Comparison of ENCODE assay signal across 8 mouse cellular contexts in genomic region chr9:56947481-56947880, GRCm38 (mm10). TPM values are rescaled to one million over a fixed set of nuclear protein-coding genes. Genes with fewer than 3 reads are reported as not detected.
A peak's percentile ranks its signal among the peaks of the same experiment; 100 is the strongest.
DNase-seq lines count a peak whose midpoint lies in the region; ATAC-seq and TF ChIP-seq lines count a peak whose summit lies in the region.
"Not testable (repeated sequence)": the region's sequence is repeated elsewhere in the genome, so short reads cannot be mapped to it uniquely, and the experiment has no call there.

No protein-coding gene starts in this region.

- TF ChIP-seq EP300 in CH12.LX (IDR thresholded peaks at IDR 0.05; ENCODE audit: low read length) = peak; percentile 52

- H3K9ac ChIP-seq in CH12.LX (ENCODE audit: insufficient read depth, low read depth); liver, adult 2 months (ENCODE audit: low read depth, low read length): not testable (repeated sequence)

- not testable (repeated sequence) for TF ChIP-seq POLR2A in CH12.LX (IDR thresholded peaks at IDR 0.05; ENCODE audit: low read depth, low read length); liver, adult 2 months (IDR thresholded peaks at IDR 0.05; ENCODE audit: extremely low read depth, insufficient read depth, low read length); thymus, adult 2 months (IDR thresholded peaks at IDR 0.05; ENCODE audit: control insufficient read depth, extremely low read depth, insufficient read depth, low read length, poor library complexity)

- in situ Hi-C loops in CH12.LX (cut with MboI; ENCODE audit: low pct_ligation_motif_present, low pct_unique_long_range_greater_than_20kb, low sequenced_read_pairs) = not testable (repeated sequence)

- dilution Hi-C loops in CH12.LX (cut with MboI; ENCODE audit: extremely low pct_ligation_motif_present, extremely low pct_unique_long_range_greater_than_20kb, low sequenced_read_pairs) = not testable (repeated sequence)

- not testable (repeated sequence) for H3K4me2 ChIP-seq in CH12.LX (ENCODE audit: insufficient read depth, low read depth, poor library complexity, severe bottlenecking)

- not testable (repeated sequence) for H3K36me3 ChIP-seq in CH12.LX (replicated peaks in 1 of 2; ENCODE audit: control insufficient read depth in 1 of 2, insufficient read depth in 1 of 2, low read length in 1 of 2); liver, adult 2 months (ENCODE audit: control insufficient read depth, insufficient read depth, low read length); thymus, adult 2 months (ENCODE audit: control insufficient read depth, insufficient read depth, low read length)

- H3K9me3 ChIP-seq in CH12.LX (replicated peaks; ENCODE audit: low read length) = not testable (repeated sequence)

- not testable (repeated sequence) for H3K79me2 ChIP-seq in CH12.LX (replicated peaks; ENCODE audit: control insufficient read depth, extremely low read depth, insufficient read depth, poor library complexity, severe bottlenecking); liver, adult 2 months (ENCODE audit: control insufficient read depth, insufficient read depth, low read length)

- peaks cover 8 to 16% of the 10 kb centered on the region in 2 experiments for H3K4me1 ChIP-seq in CH12.LX (ENCODE audit: control insufficient read depth in 1 of 2, insufficient read depth in 2 of 2)
- not testable (repeated sequence) for H3K4me1 ChIP-seq in liver, adult 2 months (ENCODE audit: control insufficient read depth, insufficient read depth, low read length); thymus, adult 2 months (replicated peaks; ENCODE audit: control insufficient read depth, insufficient read depth, low read length)

- H3K27me3 ChIP-seq in CH12.LX (replicated peaks); liver, adult 2 months (ENCODE audit: control insufficient read depth, insufficient read depth, low read length); thymus, adult 2 months (ENCODE audit: control insufficient read depth, insufficient read depth, low read length): not testable (repeated sequence)

- peak; percentile 71 for TF ChIP-seq RAD21 in CH12.LX (IDR thresholded peaks at IDR 0.05; ENCODE audit: low read depth, low read length)

- H3K27ac ChIP-seq in CH12.LX (ENCODE audit: insufficient read depth, low read depth); liver, adult 2 months (replicated peaks; ENCODE audit: insufficient read depth, low read depth, low read length); thymus, adult 2 months (ENCODE audit: control insufficient read depth, insufficient read depth, low read length): not testable (repeated sequence)

- ATAC-seq in granulocyte monocyte progenitor cell, adult 5-6 weeks (replicated peaks; ENCODE audit: poor library complexity, severe bottlenecking) = peak; percentile 42; the same call in 1 of the 2 replicates

- TF ChIP-seq CTCF in CH12.LX (conservative IDR thresholded peaks at IDR 0.05 in 1 of 2, IDR thresholded peaks at IDR 0.05 in 1 of 2; ENCODE audit: low read depth in 2 of 2, low read length in 2 of 2) = peak; percentile 61 to 78; a peak in 3 of 4 replicates
- peak; percentile 14; the same call in 1 of the 2 replicates for TF ChIP-seq CTCF in liver, adult 2 months (IDR thresholded peaks at IDR 0.05; ENCODE audit: low read depth, low read length)
- not testable (repeated sequence) for TF ChIP-seq CTCF in thymus, adult 2 months (IDR thresholded peaks at IDR 0.05; ENCODE audit: borderline replicate concordance, control insufficient read depth, extremely low read depth, insufficient read depth, low read length, poor library complexity)

- 36% methylated on average over 3 of the region's 3 CpGs for WGBS in liver, adult 2 months
- 31% methylated on average over 3 of the region's 3 CpGs for WGBS in thymus, adult 2 months

- not testable (repeated sequence) for H3K4me3 ChIP-seq in CH12.LX (replicated peaks in 1 of 3; ENCODE audit: low read depth in 2 of 3, low read length in 2 of 3, poor library complexity in 1 of 3); liver, adult 2 months (ENCODE audit: insufficient read depth, low read depth, low read length); thymus, adult 2 months (ENCODE audit: control insufficient read depth, insufficient read depth, low read length)

- DNase-seq in CH12.LX (ENCODE audit: extremely low read depth) = peak; percentile 78
- peak; percentile 58 for DNase-seq in adrenal gland, postnatal 10 days
- DNase-seq in cerebellum, postnatal 25 days = peak; percentile 36 to 71
- peak; percentile 44 for DNase-seq in kidney, adult 9 months
- DNase-seq in liver, adult 2 months (ENCODE audit: extremely low read depth, low read depth, low spot score) = peak; percentile 36
- peak; percentile 32 for DNase-seq in neural tube, embryonic 10.5 days (ENCODE audit: extremely low spot score, low spot score)
- peak; percentile 56 for DNase-seq in thymus, adult 2 months

TF ChIP-seq in CH12.LX, 34 proteins besides CTCF, POLR2A, EP300 and RAD21:
- TF ChIP-seq TCF12 (IDR thresholded peaks at IDR 0.05; ENCODE audit: low read depth, low read length) (0 out of 2 replicates have a peak, but pooled peaks have one; percentile 12), JUND (conservative IDR thresholded peaks at IDR 0.05; ENCODE audit: low read depth, low read length) (peak; percentile 67), JUN (IDR thresholded peaks at IDR 0.05; ENCODE audit: insufficient read depth, low read depth, low read length) (peak; percentile 48), ZNF384 (IDR thresholded peaks at IDR 0.05; ENCODE audit: low read depth, low read length) (peak; percentile 95), MYC (IDR thresholded peaks at IDR 0.05; ENCODE audit: low read depth, low read length) (peak; percentile 46; the same call in 1 of the 2 replicates), SMC3 (IDR thresholded peaks at IDR 0.05; ENCODE audit: low read depth, low read length) (peak; percentile 66), MAZ (IDR thresholded peaks at IDR 0.05; ENCODE audit: low read depth, low read length) (peak; percentile 45; the same call in 1 of the 2 replicates), IRF4 (IDR thresholded peaks at IDR 0.05; ENCODE audit: low read depth, low read length) (peak; percentile 79)
TF ChIP-seq in CH12.LX: peak in this region for 8; not testable (repeated sequence) for 26.

RNA-seq across cellular contexts. Expression of gene Snupn, which starts 3.2 kb away (rescaled TPM):
- 21.2 and 22.3 TPM in 2 replicates for total RNA-seq in CH12.LX (2012; rRNA removed)
- 25.1 and 27.3 TPM in 2 replicates for total RNA-seq in CH12.LX (2014; rRNA removed)
- polyA plus RNA-seq in CH12.LX (2012; ENCODE audit: insufficient read length, low read depth) = 18.3 and 21.8 TPM in 2 replicates
- 10 to 100 TPM in 1 of 2 experiments, 1 to 10 TPM in 1; 9.7 to 11.4 TPM for total RNA-seq in adrenal gland, postnatal 10 days (2021)
- 1.4 and 3.3 TPM in 2 replicates for total RNA-seq in granulocyte monocyte progenitor cell, adult 5-6 weeks (2014; fragmentation: Nextera tagmentation)
- 10.9 and 11.6 TPM in 2 replicates for total RNA-seq in granulocyte monocyte progenitor cell, adult 5-6 weeks (2017)
- total RNA-seq in liver, adult 2 months (2014; rRNA removed) = 7.2 and 8.4 TPM in 2 replicates
- polyA plus RNA-seq in liver, adult 2 months (2012; rRNA removed) = 3.7 and 4.2 TPM in 2 replicates
- 6.1 and 6.3 TPM in 2 replicates for polyA plus RNA-seq in thymus, adult 2 months (2012; rRNA removed)

RNA-seq across cellular contexts. Expression of gene Imp3, which starts 10.2 kb away (rescaled TPM):
- total RNA-seq in CH12.LX (2012; rRNA removed) = 196 and 197 TPM in 2 replicates
- total RNA-seq in CH12.LX (2014; rRNA removed) = 134 and 165 TPM in 2 replicates
- polyA plus RNA-seq in CH12.LX (2012; ENCODE audit: insufficient read length, low read depth) = 134 and 154 TPM in 2 replicates
- 10 to 100 TPM; 84.4 to 87.6 TPM for total RNA-seq in adrenal gland, postnatal 10 days (2021)
- total RNA-seq in granulocyte monocyte progenitor cell, adult 5-6 weeks (2014; fragmentation: Nextera tagmentation) = 95.8 and 123 TPM in 2 replicates
- total RNA-seq in granulocyte monocyte progenitor cell, adult 5-6 weeks (2017) = 65.1 and 69.7 TPM in 2 replicates
- 35.8 and 45.6 TPM in 2 replicates for total RNA-seq in liver, adult 2 months (2014; rRNA removed)
- 145 and 151 TPM in 2 replicates for polyA plus RNA-seq in liver, adult 2 months (2012; rRNA removed)
- 315 and 327 TPM in 2 replicates for polyA plus RNA-seq in thymus, adult 2 months (2012; rRNA removed)

RNA-seq across cellular contexts. Expression of gene Snx33, which starts 19.3 kb away (rescaled TPM):
- total RNA-seq in CH12.LX (2012; rRNA removed) = 2.6 and 3.2 TPM in 2 replicates
- total RNA-seq in CH12.LX (2014; rRNA removed) = 1.4 and 1.7 TPM in 2 replicates
- polyA plus RNA-seq in CH12.LX (2012; ENCODE audit: insufficient read length, low read depth) = 2.2 and 2.6 TPM in 2 replicates
- 10 to 100 TPM; 16.6 to 19.5 TPM for total RNA-seq in adrenal gland, postnatal 10 days (2021)
- 2.1 and 5.0 TPM in 2 replicates for total RNA-seq in granulocyte monocyte progenitor cell, adult 5-6 weeks (2014; fragmentation: Nextera tagmentation)
- 1.5 and 2.0 TPM in 2 replicates for total RNA-seq in granulocyte monocyte progenitor cell, adult 5-6 weeks (2017)
- total RNA-seq in liver, adult 2 months (2014; rRNA removed) = 7.6 and 8.8 TPM in 2 replicates
- 8.9 and 10.5 TPM in 2 replicates for polyA plus RNA-seq in liver, adult 2 months (2012; rRNA removed)
- 15.0 and 15.6 TPM in 2 replicates for polyA plus RNA-seq in thymus, adult 2 months (2012; rRNA removed)

RNA-seq across cellular contexts. Expression of gene Ptpn9, which starts 47.2 kb away (rescaled TPM):
- 10.4 and 11.3 TPM in 2 replicates for total RNA-seq in CH12.LX (2012; rRNA removed)
- total RNA-seq in CH12.LX (2014; rRNA removed) = 10.4 and 10.9 TPM in 2 replicates
- polyA plus RNA-seq in CH12.LX (2012; ENCODE audit: insufficient read length, low read depth) = 17.7 and 21.3 TPM in 2 replicates
- total RNA-seq in adrenal gland, postnatal 10 days (2021) = 10 to 100 TPM; 39.3 to 41.1 TPM
- total RNA-seq in granulocyte monocyte progenitor cell, adult 5-6 weeks (2014; fragmentation: Nextera tagmentation) = 10.2 and 11.3 TPM in 2 replicates
- total RNA-seq in granulocyte monocyte progenitor cell, adult 5-6 weeks (2017) = 10.3 and 10.5 TPM in 2 replicates
- total RNA-seq in liver, adult 2 months (2014; rRNA removed) = 6.5 and 8.2 TPM in 2 replicates
- 10.6 and 12.4 TPM in 2 replicates for polyA plus RNA-seq in liver, adult 2 months (2012; rRNA removed)
- 15.0 and 20.5 TPM in 2 replicates for polyA plus RNA-seq in thymus, adult 2 months (2012; rRNA removed)
